In the genomic region with DNA sequence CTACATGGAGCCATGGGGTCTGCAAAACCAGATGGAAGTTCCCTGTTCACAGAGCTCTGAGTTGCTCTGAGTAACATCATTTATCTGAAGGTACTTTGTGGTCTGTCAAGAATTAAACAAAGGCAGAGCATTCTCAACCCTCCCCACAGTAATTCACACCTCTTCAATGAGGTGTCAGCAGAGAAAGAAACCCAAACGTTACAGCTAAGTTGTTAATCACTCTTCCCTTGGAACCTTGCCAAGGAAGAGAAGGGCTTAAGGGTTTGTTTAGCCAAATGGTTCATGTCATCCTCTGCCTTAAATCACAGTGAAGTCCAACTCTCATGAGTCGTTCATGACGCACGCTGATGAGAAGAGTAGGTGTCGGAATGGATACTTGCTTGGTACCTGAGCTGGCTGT, we compare ENCODE assay signal across 31 mouse cellular contexts.
DNase-seq lines count a peak whose midpoint lies in the region; ATAC-seq and TF ChIP-seq lines count a peak whose summit lies in the region.
"Had no signal": no experiment of that assay in that cellular context is flagged by ENCODE, and none has a peak within 500 bp of the region (broad histone marks: within the 10 kb centered on the region; RNA-seq: fewer than 3 reads in every experiment).

No protein-coding gene starts in this region.

- no peak for TF ChIP-seq CTCF in kidney, adult 2 months (conservative IDR thresholded peaks at IDR 0.05; ENCODE audit: insufficient read depth, insufficient read length, low read depth, low read length)
- TF ChIP-seq CTCF in kidney, postnatal 0 days (IDR thresholded peaks at IDR 0.05; ENCODE audit: low read depth): no peak

- H3K9me3 ChIP-seq in kidney, postnatal 0 days (replicated peaks; ENCODE audit: low read length): no peaks in the 10 kb centered on the region
- H3K9me3 ChIP-seq: embryonic facial prominence, embryonic 13.5 days; heart, embryonic 12.5 days; hindbrain, embryonic 13.5 days; midbrain, embryonic 10.5 days; neural tube, embryonic 15.5 days had no signal

- 57% methylated on average over 5 of the region's 5 CpGs for WGBS in kidney, adult 2 months
- 24% methylated on average over 5 of the region's 5 CpGs for WGBS in kidney, postnatal 0 days

- peaks cover 15% of the 10 kb centered on the region for H3K4me1 ChIP-seq in kidney, adult 2 months (ENCODE audit: control insufficient read depth, insufficient read depth, low read length)
- 0 out of 2 replicates have a peak, but pooled peaks cover 6% of the 10 kb centered on the region for H3K4me1 ChIP-seq in kidney, postnatal 0 days (replicated peaks; ENCODE audit: insufficient read depth, low read length)
- H3K4me1 ChIP-seq: embryonic facial prominence, embryonic 13.5 days; hindbrain, embryonic 13.5 days; midbrain, embryonic 10.5 days; midbrain, embryonic 15.5 days had no signal

- peak; percentile 28 for DNase-seq in kidney, adult 2 months
- DNase-seq in kidney, postnatal 4 days: no peak
- peak; percentile 71 for DNase-seq in kidney, postnatal 0 days (ENCODE audit: low spot score)
- no peak for DNase-seq in kidney, postnatal 14 days
- DNase-seq in lung, postnatal 10 days: peak; percentile 13
- no peak for DNase-seq in lung, postnatal 14 days
- DNase-seq in left cerebral cortex, adult 8-10 months (ENCODE audit: low spot score in 2 of 2): no peak
- DNase-seq in right cerebral cortex, postnatal 10 days (ENCODE audit: low spot score in 2 of 2): no peak
- DNase-seq: adrenal gland, adult 2 months; adrenal gland, postnatal 36 days; cerebellum, adult 8-10 months; cerebellum, postnatal 25 days; gastrocnemius, adult 2 months; gastrocnemius, postnatal 36 days; heart, adult 18-20 months; heart, postnatal 4 days; layer of hippocampus, adult 9-11 months; liver; spleen, adult 18-20 months; thymus, postnatal 14 days had no signal

- no peak for TF ChIP-seq POLR2A in kidney, adult 2 months (IDR thresholded peaks at IDR 0.05; ENCODE audit: low read depth, low read length)

- no peak overlapping the region for H3K27ac ChIP-seq in kidney, adult 2 months (ENCODE audit: insufficient read depth, low read depth, low read length)
- no peak overlapping the region for H3K27ac ChIP-seq in kidney, postnatal 0 days
- H3K27ac ChIP-seq: embryonic facial prominence, embryonic 13.5 days; gastrocnemius, adult 2 months; hindbrain, embryonic 13.5 days; liver, embryonic 14.5 days; midbrain, embryonic 10.5 days; midbrain, embryonic 15.5 days; neural tube, embryonic 15.5 days had no signal

- ATAC-seq in kidney, postnatal 0 days (replicated peaks; ENCODE audit: low FRiP score, low read depth): no peak
- ATAC-seq: activated CD4-positive, CD25-positive, alpha-beta regulatory T cell, adult 4 months; forebrain, embryonic 16.5 days; intestine, embryonic 16.5 days; midbrain, embryonic 15.5 days had no signal

- no peaks in the 10 kb centered on the region for H3K27me3 ChIP-seq in kidney, adult 2 months (replicated peaks; ENCODE audit: control insufficient read depth, insufficient read depth, low read length)
- H3K27me3 ChIP-seq in kidney, postnatal 0 days (ENCODE audit: insufficient read depth, low read length): no peaks in the 10 kb centered on the region
- H3K27me3 ChIP-seq: embryonic facial prominence, embryonic 13.5 days; heart, embryonic 12.5 days; hindbrain, embryonic 13.5 days; midbrain, embryonic 15.5 days; neural tube, embryonic 15.5 days had no signal

- no peak overlapping the region for H3K9ac ChIP-seq in kidney, postnatal 0 days (ENCODE audit: low read depth, low read length)
- H3K9ac ChIP-seq: embryonic facial prominence, embryonic 13.5 days; heart, embryonic 12.5 days; hindbrain, embryonic 13.5 days; liver, embryonic 14.5 days; midbrain, embryonic 15.5 days; neural tube, embryonic 15.5 days had no signal

- no peak overlapping the region for H3K4me3 ChIP-seq in kidney, adult 2 months (ENCODE audit: insufficient read depth, low read depth, low read length)
- H3K4me3 ChIP-seq in kidney, postnatal 0 days (replicated peaks; ENCODE audit: low read depth, low read length): no peak overlapping the region
- H3K4me3 ChIP-seq: embryonic facial prominence, embryonic 13.5 days; erythroblast, embryonic 14.5 days; gastrocnemius, adult 2 months; heart, embryonic 12.5 days; hindbrain, embryonic 13.5 days; midbrain, embryonic 10.5 days; midbrain, embryonic 15.5 days; neural tube, embryonic 15.5 days had no signal

- no peaks in the 10 kb centered on the region for H3K36me3 ChIP-seq in kidney, adult 2 months (ENCODE audit: control insufficient read depth, insufficient read depth, low read length)
- H3K36me3 ChIP-seq in kidney, postnatal 0 days (ENCODE audit: insufficient read depth, low read length): no peaks in the 10 kb centered on the region
- H3K36me3 ChIP-seq: embryonic facial prominence, embryonic 13.5 days; heart, embryonic 12.5 days; hindbrain, embryonic 13.5 days; midbrain, embryonic 10.5 days; midbrain, embryonic 15.5 days; neural tube, embryonic 15.5 days had no signal

- H3K4me2 ChIP-seq in kidney, postnatal 0 days (ENCODE audit: low read length): no peak overlapping the region
- H3K4me2 ChIP-seq: embryonic facial prominence, embryonic 13.5 days; heart, embryonic 12.5 days; hindbrain, embryonic 13.5 days; midbrain, embryonic 15.5 days; neural tube, embryonic 15.5 days had no signal

Comparison
In these comparisons a context has a peak if more than half of its experiments do, and no peak if none do; other contexts are left out.
1. DNase-seq: peak in kidney, adult 2 months (single experiment), kidney, postnatal 0 days (single experiment) and lung, postnatal 10 days (single experiment); none in kidney, postnatal 4 days (0 of 2), kidney, postnatal 14 days (single experiment), lung, postnatal 14 days (single experiment), left cerebral cortex, adult 8-10 months (0 of 2) and right cerebral cortex, postnatal 10 days (0 of 2).